Mouse (Mus musculus) lung, postnatal 10 days (tissue): ENCODE measurements around the gene Raet1e.
"Not testable (repeated sequence)": the region's sequence is repeated elsewhere in the genome, so short reads cannot be mapped to it uniquely, and the experiment has no call there.

Source experiments
- DNase-seq: peaks from one replicate; pipeline ENCODE4 v3.0.0; 2021

Gene Raet1e

GRCm38 (mm10) chr10:22165328-22166003, 7.1 kb downstream of the Raet1e start:
- not testable (repeated sequence) for DNase-seq

- DNase-seq = not testable (repeated sequence)
These were observed 7.7 kb downstream of the Raet1e start for GRCm38 (mm10) chr10:22166025-22166424.

- DNase-seq = not testable (repeated sequence)
These were observed 8.7 kb downstream of the Raet1e start for GRCm38 (mm10) chr10:22167061-22167460.

- not testable (repeated sequence) for DNase-seq
These were observed 10.7 kb downstream of the Raet1e start for GRCm38 (mm10) chr10:22169116-22169515.

- not testable (repeated sequence) for DNase-seq
These were observed 14.3 kb downstream of the Raet1e start for GRCm38 (mm10) chr10:22172431-22173334.

- DNase-seq = not testable (repeated sequence)
These were observed 15.2 kb downstream of the Raet1e start for GRCm38 (mm10) chr10:22173335-22174189.

- not testable (repeated sequence) for DNase-seq
These were observed 15.8 kb downstream of the Raet1e start for GRCm38 (mm10) chr10:22174190-22174487.

GRCm38 (mm10) chr10:22176515-22176914, 18.1 kb downstream of the Raet1e start:
- DNase-seq = not testable (repeated sequence)

GRCm38 (mm10) chr10:22191035-22191434, 32.7 kb downstream of the Raet1e start:
- DNase-seq = not testable (repeated sequence)

GRCm38 (mm10) chr10:22201352-22201751, 43.0 kb downstream of the Raet1e start:
- not testable (repeated sequence) for DNase-seq

GRCm38 (mm10) chr10:22202784-22203583, 44.6 kb downstream of the Raet1e start:
- DNase-seq = not testable (repeated sequence)

- DNase-seq = not testable (repeated sequence)
These were observed 48.1 kb downstream of the Raet1e start for GRCm38 (mm10) chr10:22206443-22206842.

- peak; percentile 72 for DNase-seq
These were observed 53.8 kb downstream of the Raet1e start for GRCm38 (mm10) chr10:22212012-22212696.

- peak; percentile 16 for DNase-seq
These were observed 65.3 kb downstream of the Raet1e start for GRCm38 (mm10) chr10:22223474-22224349.

GRCm38 (mm10) chr10:22265060-22265459, 106.7 kb downstream of the Raet1e start:
- DNase-seq = no peak

GRCm38 (mm10) chr10:22270879-22271786, 112.8 kb downstream of the Raet1e start:
- DNase-seq = not testable (repeated sequence)

- not testable (repeated sequence) for DNase-seq
These were observed 114.7 kb downstream of the Raet1e start for GRCm38 (mm10) chr10:22272914-22273683.

- no peak for DNase-seq
These were observed 115.4 kb downstream of the Raet1e start for GRCm38 (mm10) chr10:22273684-22274305.
